Mouse (Mus musculus) heart, adult 11 months (tissue): ENCODE measurements around the gene Fam183b.
A peak's percentile ranks its signal among the peaks of the same experiment; 100 is the strongest.
"Not testable (repeated sequence)": the region's sequence is repeated elsewhere in the genome, so short reads cannot be mapped to it uniquely, and the experiment has no call there.

Experiments used
- DNase-seq: peaks from one replicate; pipeline ENCODE4 v3.0.0; 2022

Gene Fam183b

GRCm38 (mm10) chr11:58801558-58802228, at the start of gene Fam183b:
Fam183b (minus strand) TSS chr11:58801960.
- peak; percentile 88 for DNase-seq

GRCm38 (mm10) chr11:58849731-58850130, 48.0 kb upstream of the Fam183b start:
- DNase-seq, result no peak

GRCm38 (mm10) chr11:58847636-58848035, 45.9 kb upstream of the Fam183b start:
- DNase-seq, result no peak

GRCm38 (mm10) chr11:58846919-58847461, 45.2 kb upstream of the Fam183b start, which contains the start of gene Gm12258:
Gm12258 (plus strand) TSS chr11:58847158.
- peak; percentile 99 for DNase-seq

GRCm38 (mm10) chr11:58838951-58839350, 37.2 kb upstream of the Fam183b start, which contains the start of gene Olfr311:
Olfr311 (plus strand) TSS chr11:58839251.
- not testable (repeated sequence) for DNase-seq

- peak; percentile 55 for DNase-seq
These were observed 30.8 kb upstream of the Fam183b start for GRCm38 (mm10) chr11:58832541-58832940.

- DNase-seq, result peak; percentile 66
These were observed 28.0 kb upstream of the Fam183b start for GRCm38 (mm10) chr11:58829764-58830163.

GRCm38 (mm10) chr11:58828937-58829336, 27.2 kb upstream of the Fam183b start, which contains the start of gene Olfr312:
Olfr312 (plus strand) TSS chr11:58829237.
- not testable (repeated sequence) for DNase-seq

- DNase-seq, result no peak
These were observed 13.9 kb upstream of the Fam183b start for GRCm38 (mm10) chr11:58815676-58816075.

- DNase-seq, result not testable (repeated sequence)
These were observed 12.9 kb upstream of the Fam183b start, which contains the start of gene Olfr313 for GRCm38 (mm10) chr11:58814700-58815099. Olfr313 (plus strand) TSS chr11:58815000.

- DNase-seq, result no peak
These were observed 10.2 kb upstream of the Fam183b start for GRCm38 (mm10) chr11:58812001-58812400.

GRCm38 (mm10) chr11:58804393-58804792, 2.6 kb upstream of the Fam183b start:
- peak; percentile 60 for DNase-seq

- peak; percentile 21 for DNase-seq
These were observed 2.1 kb upstream of the Fam183b start for GRCm38 (mm10) chr11:58803871-58804270.

GRCm38 (mm10) chr11:58799747-58800146, 2.0 kb downstream of the Fam183b start:
- DNase-seq, result no peak

- DNase-seq, result no peak
These were observed 4.9 kb downstream of the Fam183b start for GRCm38 (mm10) chr11:58796850-58797249.

- no peak for DNase-seq
These were observed 5.9 kb downstream of the Fam183b start for GRCm38 (mm10) chr11:58795856-58796255.

GRCm38 (mm10) chr11:58790646-58791045, 11.1 kb downstream of the Fam183b start:
- peak; percentile 15 for DNase-seq

GRCm38 (mm10) chr11:58790053-58790452, 11.7 kb downstream of the Fam183b start:
- DNase-seq, result peak; percentile 40

GRCm38 (mm10) chr11:58789532-58789931, 12.2 kb downstream of the Fam183b start:
- peak; percentile 39 for DNase-seq

- peak; percentile 75 for DNase-seq
These were observed 13.4 kb downstream of the Fam183b start for GRCm38 (mm10) chr11:58788346-58788745.

GRCm38 (mm10) chr11:58787651-58788050, 14.1 kb downstream of the Fam183b start:
- DNase-seq, result peak; percentile 71

- no peak for DNase-seq
These were observed 17.6 kb downstream of the Fam183b start for GRCm38 (mm10) chr11:58784182-58784581.

GRCm38 (mm10) chr11:58782480-58783089, 19.2 kb downstream of the Fam183b start, which contains the start of gene Olfr314:
Olfr314 (plus strand) TSS chr11:58782952.
- peak; percentile 85 for DNase-seq

GRCm38 (mm10) chr11:58772888-58773287, 28.9 kb downstream of the Fam183b start, which contains the start of gene Olfr315:
Olfr315 (plus strand) TSS chr11:58773188.
- DNase-seq, result no peak
